Mouse (Mus musculus) intestine, postnatal 0 days (tissue): ENCODE measurements at regions not wholly inside any gene's neighbourhood (a gene's known extent, or its start where the extent isn't known, plus 50 kb on each side); places are given as distances from the start of the nearest gene placed in this dataset.
"Not testable (repeated sequence)": the region's sequence is repeated elsewhere in the genome, so short reads cannot be mapped to it uniquely, and the experiment has no call there.

Experiments
- ATAC-seq: fragments of 200-750 bp; cut with Nextera tagmentation; 2 replicates; pipeline ENCODE4 v1.8.0; 2017; ENCODE audit warnings: mild to moderate bottlenecking, moderate TSS enrichment, moderate library complexity
- H3K27ac ChIP-seq: fragments of 300-500 bp; sonication (generic); 2 replicates; pipeline ENCODE4 v1.5.1; 2014; ENCODE audit warnings: mild to moderate bottlenecking, low read depth, low read length, moderate library complexity
- H3K27me3 ChIP-seq: fragments of 300-500 bp; sonication (generic); replicated peaks from 2 replicates; pipeline ENCODE4 v1.6.1; 2014; ENCODE audit warnings: low read length, mixed read lengths; ENCODE audit not compliant: control insufficient read depth, insufficient read depth
- H3K36me3 ChIP-seq: fragments of 300-500 bp; sonication (generic); 2 replicates; pipeline ENCODE4 v1.6.1; 2014; ENCODE audit warnings: mild to moderate bottlenecking, moderate library complexity; ENCODE audit not compliant: control insufficient read depth, insufficient read depth
- H3K4me1 ChIP-seq: fragments of 300-500 bp; sonication (generic); replicated peaks from 2 replicates; pipeline ENCODE4 v1.6.1; 2014; ENCODE audit warnings: antibody characterized with exemption, low read length, mixed read lengths; ENCODE audit not compliant: control insufficient read depth, insufficient read depth
- H3K4me2 ChIP-seq: fragments of 300-500 bp; sonication (generic); replicated peaks from 2 replicates; pipeline ENCODE4 v1.6.1; 2014; ENCODE audit warnings: low read depth, mild to moderate bottlenecking, moderate library complexity
- H3K4me3 ChIP-seq: fragments of 300-500 bp; sonication (generic); 2 replicates; pipeline ENCODE4 v1.5.1; 2014; ENCODE audit warnings: low read depth, low read length
- H3K9ac ChIP-seq: fragments of 300-500 bp; sonication (generic); 2 replicates; pipeline ENCODE4 v1.6.1; 2014; ENCODE audit warnings: mild to moderate bottlenecking, low read depth, low read length
- H3K9me3 ChIP-seq: fragments of 300-500 bp; sonication (generic); 2 replicates; pipeline ENCODE4 v1.6.1; 2016; ENCODE audit warnings: mixed run types; ENCODE audit not compliant: control insufficient read depth
- CTCF ChIP-seq: sonication (generic); IDR thresholded peaks from 2 replicates; pipeline ENCODE4 v1.5.1; 2016; ENCODE audit warnings: low read depth, mild to moderate bottlenecking, control low read depth, antibody characterized with exemption, moderate library complexity
- WGBS: fragments of 180-500 bp; shearing (Covaris S2); extraction: QIAGEN DNeasy Blood & Tissue Kit; methylation state at CpG from one replicate; pipeline ENCODE4 v1.1.7; 2014; 5-methylcytosine and 5-hydroxymethylcytosine counted together

DNA sequence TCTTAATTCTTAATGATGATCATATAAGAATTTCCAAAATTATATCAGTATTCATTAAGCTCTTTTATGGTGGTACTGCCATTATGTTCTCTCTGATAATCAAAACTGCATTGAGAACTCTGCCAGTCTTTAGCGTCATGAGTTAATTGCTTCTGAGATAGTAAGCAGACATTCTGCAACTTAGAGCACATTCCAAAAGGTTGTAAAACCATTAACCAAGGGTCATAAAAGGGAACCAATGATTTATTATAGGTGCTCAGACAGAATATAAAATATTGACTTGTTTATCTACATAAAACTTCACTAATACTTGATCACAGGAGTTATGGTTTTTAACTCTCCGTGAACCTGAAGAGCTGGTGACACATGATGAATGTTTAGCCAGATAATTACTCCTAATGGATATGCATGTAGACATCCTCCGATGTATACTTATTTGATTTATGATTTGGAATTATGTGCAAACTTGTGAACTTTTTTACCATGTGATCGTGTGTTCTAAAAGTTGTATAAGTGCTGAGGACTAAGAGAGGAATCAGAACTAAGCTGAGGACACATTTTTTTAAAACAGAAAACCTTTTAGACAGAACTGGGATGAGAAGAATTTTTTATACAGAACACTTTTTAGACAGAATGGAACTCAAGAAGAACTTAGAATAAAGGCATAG lies 1345.4 kb downstream of the Zfp704 start:
- no peak for TF ChIP-seq CTCF
- Histone ChIP-seq H3K27me3 (no peaks in the 10 kb centered on the region), H3K36me3 (no peaks in the 10 kb centered on the region), H3K4me3 (no peak overlapping the region), H3K9ac (no peak overlapping the region), H3K9me3 (no peaks in the 10 kb centered on the region), H3K27ac (no peak overlapping the region), H3K4me2 (no peak overlapping the region; the same call in 1 of the 2 replicates), H3K4me1 (no peaks in the 10 kb centered on the region)
- ATAC-seq, result peak; percentile 82
- WGBS, result 7% methylated on average over 4 of the region's 4 CpGs

DNA sequence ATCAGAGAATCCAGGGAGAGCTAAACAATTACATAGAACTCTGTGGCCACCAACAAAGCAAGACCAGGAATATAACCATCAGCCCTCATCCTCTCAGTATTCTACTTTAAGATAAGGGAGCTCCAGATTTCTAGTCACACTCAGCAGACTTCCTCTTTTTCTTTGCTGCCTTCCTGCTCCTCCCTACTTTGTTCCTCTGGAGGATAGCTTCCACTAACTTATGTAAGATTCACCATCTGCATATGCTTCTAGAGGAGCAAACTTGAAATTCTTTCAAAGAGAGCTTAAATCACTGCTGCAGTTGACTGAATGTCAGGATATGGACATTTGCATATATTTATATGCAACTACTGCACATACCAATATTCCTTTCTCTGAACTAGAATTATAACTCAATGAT lies 1352.6 kb downstream of the Zfp704 start:
- H3K9me3 ChIP-seq, result no peaks in the 10 kb centered on the region
- no peaks in the 10 kb centered on the region for H3K36me3 ChIP-seq
- H3K4me3 ChIP-seq, result no peak overlapping the region
- H3K4me1 ChIP-seq, result no peaks in the 10 kb centered on the region
- no peak overlapping the region for H3K4me2 ChIP-seq
- ATAC-seq, result no peak
- H3K27ac ChIP-seq, result no peak overlapping the region
- TF ChIP-seq CTCF, result no peak
- H3K9ac ChIP-seq, result no peak overlapping the region
- no peaks in the 10 kb centered on the region for H3K27me3 ChIP-seq

DNA sequence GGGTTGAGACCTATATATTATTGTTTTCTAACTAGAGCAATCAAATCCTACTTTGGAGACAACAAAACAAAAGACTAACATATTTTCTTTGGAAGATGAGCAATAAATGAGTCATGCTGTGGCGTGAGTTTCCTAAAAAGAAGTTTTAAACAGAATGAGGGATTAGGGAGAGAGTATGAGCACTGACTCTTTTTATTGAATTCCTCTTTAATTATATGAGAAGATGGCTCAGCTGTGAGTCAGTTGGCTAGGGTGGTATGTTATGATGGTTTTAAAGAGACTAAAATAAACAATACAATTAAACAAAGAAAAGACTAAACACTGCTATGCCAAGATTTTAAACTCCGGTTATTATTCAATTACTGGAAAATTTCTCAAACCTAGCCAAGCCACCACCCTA lies 1357.6 kb downstream of the Zfp704 start:
- Histone ChIP-seq H3K4me1 (no peaks in the 10 kb centered on the region), H3K27ac (no peak overlapping the region), H3K4me2 (no peak overlapping the region), H3K4me3 (no peak overlapping the region), H3K27me3 (no peaks in the 10 kb centered on the region), H3K9ac (no peak overlapping the region), H3K9me3 (no peaks in the 10 kb centered on the region), H3K36me3 (no peaks in the 10 kb centered on the region)
- 67% methylated on average over 2 of the region's 2 CpGs for WGBS
- ATAC-seq, result no peak
- TF ChIP-seq CTCF, result no peak

DNA sequence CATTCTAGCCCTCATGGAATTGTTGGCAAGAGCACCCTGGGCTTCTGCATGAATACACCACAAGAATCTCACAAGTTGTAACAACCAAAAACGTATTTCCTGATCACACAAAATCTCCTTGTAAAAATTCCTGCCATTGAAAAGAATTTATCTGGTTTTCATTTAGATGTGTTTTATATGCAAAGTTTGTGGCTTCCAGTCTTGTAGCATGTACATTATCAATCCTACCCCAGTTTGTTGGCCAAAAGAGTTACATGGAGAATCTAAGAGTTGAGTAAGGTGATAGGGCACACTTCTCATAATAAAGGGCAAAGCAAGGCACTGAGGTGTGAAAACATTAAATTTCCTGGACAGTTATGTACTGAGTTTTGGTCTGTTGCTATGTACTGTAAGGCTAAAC lies 1361.0 kb downstream of the Zfp704 start:
- TF ChIP-seq CTCF, result no peak
- H3K4me1 ChIP-seq, result no peaks in the 10 kb centered on the region
- H3K27ac ChIP-seq, result no peak overlapping the region
- no peak overlapping the region for H3K9ac ChIP-seq
- H3K9me3 ChIP-seq, result no peaks in the 10 kb centered on the region
- no peak overlapping the region for H3K4me3 ChIP-seq
- no peak for ATAC-seq
- H3K4me2 ChIP-seq, result no peak overlapping the region
- no peaks in the 10 kb centered on the region for H3K27me3 ChIP-seq
- 69% methylated on average over 1 of the region's 1 CpGs for WGBS
- H3K36me3 ChIP-seq, result no peaks in the 10 kb centered on the region

DNA sequence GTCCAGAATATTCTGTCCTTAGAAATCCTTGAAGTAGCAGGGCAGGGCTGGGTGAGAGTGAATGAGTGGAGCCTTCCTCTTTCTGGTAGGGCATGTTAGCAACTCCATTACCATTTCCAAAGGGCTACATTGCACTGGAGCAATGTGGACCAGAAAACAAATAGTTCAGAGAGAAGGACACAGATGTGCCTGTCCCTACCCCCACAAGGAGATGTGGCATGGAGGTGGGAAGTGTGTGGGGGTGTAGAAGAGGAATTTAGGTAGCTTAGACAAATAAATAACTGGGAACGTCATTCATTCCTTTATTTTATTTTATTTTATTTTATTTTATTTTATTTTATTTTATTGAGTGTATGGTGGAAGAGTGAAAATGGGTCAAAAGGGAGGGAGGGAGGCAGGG lies 1364.1 kb downstream of the Zfp704 start:
- H3K27me3 ChIP-seq, H3K9ac ChIP-seq, H3K36me3 ChIP-seq, H3K4me1 ChIP-seq, H3K4me2 ChIP-seq, H3K27ac ChIP-seq, H3K9me3 ChIP-seq, ATAC-seq, H3K4me3 ChIP-seq: not testable (repeated sequence)
- WGBS, result 14% methylated on average over 1 of the region's 1 CpGs

DNA sequence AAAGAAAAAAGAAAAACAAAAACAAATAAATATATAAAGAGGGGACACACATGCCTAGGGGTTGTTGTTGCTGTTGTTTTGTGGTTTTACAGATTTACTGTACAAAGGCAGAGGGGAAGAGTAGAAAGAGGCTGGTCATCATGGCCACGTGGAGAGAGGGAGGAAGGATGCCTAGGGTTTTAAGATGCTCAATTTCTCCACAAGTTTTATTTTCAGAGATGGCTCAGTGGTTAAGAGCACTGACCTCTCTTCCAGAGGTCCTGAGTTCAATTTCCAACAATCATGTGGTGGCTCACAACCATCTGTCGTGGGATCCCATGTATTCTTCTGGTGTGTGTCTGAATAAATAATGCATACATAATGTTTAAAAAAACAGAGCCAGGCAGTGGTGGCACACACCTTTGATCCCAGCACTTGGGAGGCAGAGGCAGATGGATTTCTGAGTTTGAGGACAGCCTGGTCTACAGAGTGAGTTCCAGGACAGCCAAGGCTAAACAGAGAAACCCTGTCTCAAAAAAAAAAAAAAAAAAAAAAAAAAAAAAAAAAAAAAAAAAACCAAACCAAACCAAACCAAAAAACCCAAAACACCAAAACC lies 1364.6 kb downstream of the Zfp704 start:
- not testable (repeated sequence) for H3K27ac ChIP-seq, H3K27me3 ChIP-seq, ATAC-seq, H3K9ac ChIP-seq, H3K9me3 ChIP-seq, H3K36me3 ChIP-seq, H3K4me3 ChIP-seq, H3K4me2 ChIP-seq, H3K4me1 ChIP-seq
- 65% methylated on average over 2 of the region's 2 CpGs for WGBS

DNA sequence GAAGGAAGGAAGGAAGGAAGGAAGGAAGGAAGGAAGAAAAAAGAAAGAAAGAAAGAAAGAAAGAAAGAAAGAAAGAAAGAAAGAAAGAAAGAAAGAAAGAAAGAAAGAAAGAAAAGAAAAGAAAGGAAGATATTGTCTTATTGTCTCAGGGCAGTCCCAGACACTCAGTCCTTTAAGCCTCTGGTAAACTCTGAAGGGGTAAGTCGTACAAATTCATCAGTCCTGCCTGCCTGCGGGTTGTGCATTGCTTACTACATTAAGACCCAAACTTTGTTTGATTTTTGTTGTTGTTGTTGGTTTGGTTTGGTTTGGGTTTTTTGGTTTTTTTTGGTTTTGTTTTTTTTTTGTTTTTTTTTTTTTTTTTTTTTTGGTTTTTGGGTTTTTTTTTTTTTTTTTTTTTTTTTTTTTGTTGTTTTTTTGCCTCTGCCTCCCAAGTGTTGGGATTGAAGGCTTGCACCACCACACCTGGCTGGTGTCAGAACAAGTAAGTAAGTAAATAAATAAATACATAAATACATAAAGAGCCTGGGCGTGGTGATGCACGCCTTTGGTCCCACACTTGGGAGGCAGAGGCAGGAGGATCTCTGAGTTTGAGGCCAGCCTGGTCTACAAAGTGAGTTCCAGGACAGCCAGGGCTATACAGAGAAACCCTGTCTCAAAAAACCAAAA lies 1365.2 kb downstream of the Zfp704 start:
- not testable (repeated sequence) for H3K4me1 ChIP-seq, H3K36me3 ChIP-seq, H3K27me3 ChIP-seq, H3K4me3 ChIP-seq, ATAC-seq, H3K9ac ChIP-seq, H3K4me2 ChIP-seq, H3K27ac ChIP-seq, H3K9me3 ChIP-seq
- WGBS, result 92% methylated on average over 4 of the region's 4 CpGs
